Mouse (Mus musculus) hindbrain, embryonic 13.5 days (tissue): Measurements from ENCODE around the gene Dera. TPM values are rescaled to one million over a fixed set of nuclear protein-coding genes. Genes with fewer than 3 reads are reported as not detected.

Experiments used
- ATAC-seq: fragments of 200-750 bp; cut with Nextera tagmentation; 2 replicates; pipeline ENCODE4 v1.8.0; 2017; ENCODE audit warnings: moderate TSS enrichment; ENCODE audit not compliant: low FRiP score
- H3K27ac ChIP-seq: fragments of 300-500 bp; sonication (generic); 2 replicates; pipeline ENCODE4 v1.5.1; 2015; ENCODE audit warnings: inconsistent platforms, mild to moderate bottlenecking, moderate library complexity
- H3K27me3 ChIP-seq: fragments of 300-500 bp; sonication (generic); 2 replicates; pipeline ENCODE4 v1.6.1; 2015; ENCODE audit warnings: mild to moderate bottlenecking, inconsistent platforms
- H3K36me3 ChIP-seq: fragments of 300-500 bp; sonication (generic); 2 replicates; pipeline ENCODE4 v1.6.1; 2015; ENCODE audit warnings: mild to moderate bottlenecking, inconsistent platforms
- H3K4me1 ChIP-seq: fragments of 300-500 bp; sonication (generic); replicated peaks from 2 replicates; pipeline ENCODE4 v1.6.1; 2015; ENCODE audit warnings: inconsistent platforms
- H3K4me2 ChIP-seq: fragments of 300-500 bp; sonication (generic); 2 replicates; pipeline ENCODE4 v1.6.1; 2015; ENCODE audit warnings: inconsistent platforms, mild to moderate bottlenecking, moderate library complexity
- H3K4me3 ChIP-seq: fragments of 300-500 bp; sonication (generic); 2 replicates; pipeline ENCODE4 v1.5.1; 2015; ENCODE audit warnings: mild to moderate bottlenecking, inconsistent platforms
- H3K9ac ChIP-seq: fragments of 300-500 bp; sonication (generic); 2 replicates; pipeline ENCODE4 v1.6.1; 2015; ENCODE audit warnings: mild to moderate bottlenecking, inconsistent platforms
- H3K9me3 ChIP-seq: fragments of 300-500 bp; sonication (generic); 2 replicates; pipeline ENCODE4 v1.6.1; 2016; ENCODE audit warnings: inconsistent platforms
- WGBS: fragments of 180-500 bp; shearing (Covaris S2); methylation state at CpG from one replicate; pipeline ENCODE4 v1.1.7; 2015; 5-methylcytosine and 5-hydroxymethylcytosine counted together
- polyA plus RNA-seq: library from polyadenylated mRNA; unstranded; fragments of >200 nt; fragmentation: Nextera tagmentation; extraction: Ambion mirVana; gene quantifications from 2 replicates; pipeline ENCODE4 v1.2.1, GENCODE M21; 2015

The Dera gene
- polyA plus RNA-seq, 1 experiment from 2014 or later: 16.2 TPM

DNA sequence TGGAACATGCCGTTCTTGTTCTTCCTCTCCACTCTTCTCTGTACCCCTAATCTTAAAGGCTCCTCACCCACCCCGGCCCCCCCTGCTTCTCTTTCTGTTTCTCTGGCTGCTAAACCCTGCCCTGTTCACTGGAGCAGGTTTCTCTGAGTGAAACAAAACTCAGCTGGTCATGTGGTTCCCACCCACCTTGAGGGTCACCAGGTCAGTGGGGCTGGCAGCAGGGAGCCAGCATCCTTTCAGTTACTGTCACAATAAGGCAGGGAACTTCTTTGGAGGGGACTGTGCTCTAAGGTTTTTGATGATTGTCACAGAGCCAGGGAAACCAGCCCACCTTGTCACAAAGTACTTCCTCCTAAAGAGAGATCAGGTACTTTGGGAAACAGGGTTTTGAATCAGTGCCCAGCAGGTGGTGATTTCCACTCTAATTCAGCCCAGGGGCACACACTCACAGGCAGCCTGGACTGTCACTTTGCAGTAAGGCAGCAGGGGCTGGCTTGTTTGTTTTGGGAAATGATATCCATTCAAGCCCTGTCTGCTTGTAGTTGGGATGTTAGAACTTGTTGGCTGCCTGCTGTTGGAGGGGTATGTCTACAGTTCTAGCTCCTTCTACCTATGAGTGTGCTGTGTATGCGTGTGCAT, 10.3 kb downstream of the Dera start:
- Histone ChIP-seq H3K4me1 (no peaks in the 10 kb centered on the region), H3K27ac (no peak overlapping the region), H3K27me3 (no peaks in the 10 kb centered on the region), H3K4me3 (no peak overlapping the region), H3K9ac (no peak overlapping the region), H3K36me3 (no peaks in the 10 kb centered on the region), H3K4me2 (no peak overlapping the region), H3K9me3 (no peaks in the 10 kb centered on the region)
- ATAC-seq: no peak
- 40% methylated on average over 3 of the region's 3 CpGs for WGBS

DNA sequence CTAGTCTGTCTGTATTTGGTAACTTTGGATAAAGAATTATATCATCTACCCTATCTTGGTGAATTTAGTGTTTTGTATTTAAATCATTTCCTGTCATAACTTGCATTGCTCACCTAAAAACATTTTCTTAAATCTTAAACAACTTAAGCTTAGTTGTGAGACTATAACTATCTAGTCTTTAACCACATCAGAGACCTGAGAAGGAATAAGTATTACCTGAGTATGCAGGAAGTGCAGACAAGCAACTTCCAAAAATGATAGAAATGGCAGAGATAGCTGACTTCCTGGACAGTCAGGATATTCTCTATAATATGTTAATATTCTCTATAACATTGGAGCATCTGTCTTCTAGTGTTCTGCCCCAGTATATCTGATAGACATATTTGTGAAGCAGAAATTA, 11.8 kb downstream of the Dera start:
- Histone ChIP-seq H3K4me3 (no peak overlapping the region), H3K9ac (no peak overlapping the region), H3K27me3 (no peaks in the 10 kb centered on the region), H3K27ac (no peak overlapping the region), H3K4me2 (no peak overlapping the region), H3K9me3 (no peaks in the 10 kb centered on the region), H3K4me1 (no peaks in the 10 kb centered on the region), H3K36me3 (no peaks in the 10 kb centered on the region)
- ATAC-seq: no peak

- WGBS: 81% methylated on average over 3 of the region's 3 CpGs
- Histone ChIP-seq H3K4me1 (no peaks in the 10 kb centered on the region), H3K4me2 (no peak overlapping the region), H3K4me3 (no peak overlapping the region), H3K27me3 (no peaks in the 10 kb centered on the region), H3K9me3 (no peaks in the 10 kb centered on the region), H3K36me3 (no peaks in the 10 kb centered on the region), H3K27ac (no peak overlapping the region), H3K9ac (no peak overlapping the region)
- no peak for ATAC-seq
These were observed 17.4 kb downstream of the Dera start for GRCm38 (mm10) chr6:137771621-137772250.

GRCm38 (mm10) chr6:137772918-137773636, 18.7 kb downstream of the Dera start:
- H3K4me1 ChIP-seq: no peaks in the 10 kb centered on the region
- no peaks in the 10 kb centered on the region for H3K36me3 ChIP-seq
- H3K9me3 ChIP-seq: no peaks in the 10 kb centered on the region
- no peak for ATAC-seq
- no peaks in the 10 kb centered on the region for H3K27me3 ChIP-seq
- no peak overlapping the region for H3K27ac ChIP-seq
- WGBS: 94% methylated on average over 8 of the region's 8 CpGs
- no peak overlapping the region for H3K4me3 ChIP-seq
- no peak overlapping the region for H3K9ac ChIP-seq
- no peak overlapping the region for H3K4me2 ChIP-seq

- Histone ChIP-seq H3K27me3 (no peaks in the 10 kb centered on the region), H3K27ac (no peak overlapping the region), H3K4me3 (no peak overlapping the region), H3K4me1 (no peaks in the 10 kb centered on the region), H3K4me2 (no peak overlapping the region), H3K36me3 (no peaks in the 10 kb centered on the region), H3K9ac (no peak overlapping the region), H3K9me3 (no peaks in the 10 kb centered on the region)
- ATAC-seq: no peak
- 87% methylated on average over 6 of the region's 6 CpGs for WGBS
These were observed 19.3 kb downstream of the Dera start for GRCm38 (mm10) chr6:137773637-137774028.

GRCm38 (mm10) chr6:137774166-137774565, 19.8 kb downstream of the Dera start:
- H3K36me3 ChIP-seq: no peaks in the 10 kb centered on the region
- H3K27me3 ChIP-seq: no peaks in the 10 kb centered on the region
- no peak overlapping the region for H3K9ac ChIP-seq
- no peak overlapping the region for H3K4me2 ChIP-seq
- WGBS: 86% methylated on average over 13 of the region's 13 CpGs
- H3K9me3 ChIP-seq: no peaks in the 10 kb centered on the region
- H3K27ac ChIP-seq: no peak overlapping the region
- no peak overlapping the region for H3K4me3 ChIP-seq
- no peaks in the 10 kb centered on the region for H3K4me1 ChIP-seq
- no peak for ATAC-seq

- ATAC-seq: no peak
- Histone ChIP-seq H3K36me3 (no peaks in the 10 kb centered on the region), H3K9ac (no peak overlapping the region), H3K4me3 (no peak overlapping the region), H3K4me2 (no peak overlapping the region), H3K27me3 (no peaks in the 10 kb centered on the region), H3K4me1 (no peaks in the 10 kb centered on the region), H3K9me3 (no peaks in the 10 kb centered on the region), H3K27ac (no peak overlapping the region)
- 92% methylated on average over 8 of the region's 8 CpGs for WGBS
These were observed 20.8 kb downstream of the Dera start for GRCm38 (mm10) chr6:137775159-137775558.

GRCm38 (mm10) chr6:137776981-137777380, 22.6 kb downstream of the Dera start:
- Histone ChIP-seq H3K36me3 (no peaks in the 10 kb centered on the region), H3K4me2 (no peak overlapping the region), H3K27me3 (no peaks in the 10 kb centered on the region), H3K9ac (no peak overlapping the region), H3K9me3 (no peaks in the 10 kb centered on the region), H3K27ac (no peak overlapping the region), H3K4me3 (no peak overlapping the region), H3K4me1 (no peaks in the 10 kb centered on the region)
- no peak for ATAC-seq
- WGBS: 89% methylated on average over 8 of the region's 8 CpGs

DNA sequence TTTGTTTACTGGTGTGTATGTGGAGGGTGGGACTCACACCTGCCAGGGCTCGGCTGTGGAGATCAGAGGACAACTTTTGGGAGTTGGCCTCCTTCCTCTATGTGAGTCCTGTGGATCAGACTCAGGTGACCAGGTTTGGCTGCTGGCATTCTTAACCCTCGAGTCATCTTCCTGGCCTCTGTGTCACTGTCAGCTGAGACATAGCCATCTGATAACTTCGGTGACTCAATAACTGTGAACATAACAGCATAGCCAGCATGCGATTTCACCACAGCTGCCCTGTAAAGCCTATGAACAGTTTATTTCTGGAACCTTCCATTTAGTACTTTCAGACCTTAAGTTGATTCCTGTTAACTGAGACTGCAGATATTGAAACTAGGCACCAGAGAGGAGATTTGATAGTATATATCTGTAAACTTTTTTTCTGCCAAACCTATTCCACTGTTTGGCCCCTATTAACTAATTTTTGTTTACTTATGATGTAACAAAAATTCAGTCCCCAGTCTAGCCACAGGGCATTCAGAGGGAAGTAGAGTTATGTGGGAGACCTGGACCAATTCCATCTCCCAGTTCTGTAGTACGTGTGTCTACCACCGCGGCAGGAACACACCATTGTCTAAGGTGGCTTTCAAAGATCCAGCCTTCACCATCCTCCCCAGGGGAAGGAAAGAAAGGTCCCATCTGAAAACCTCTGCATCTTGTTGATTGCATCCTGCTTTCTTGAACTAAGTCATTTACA, 29.7 kb downstream of the Dera start:
- no peaks in the 10 kb centered on the region for H3K9me3 ChIP-seq
- no peak overlapping the region for H3K9ac ChIP-seq
- H3K4me2 ChIP-seq: no peak overlapping the region
- no peaks in the 10 kb centered on the region for H3K36me3 ChIP-seq
- H3K4me3 ChIP-seq: no peak overlapping the region
- no peak overlapping the region for H3K27ac ChIP-seq
- no peaks in the 10 kb centered on the region for H3K4me1 ChIP-seq
- ATAC-seq: no peak
- 92% methylated on average over 7 of the region's 7 CpGs for WGBS
- H3K27me3 ChIP-seq: no peaks in the 10 kb centered on the region

GRCm38 (mm10) chr6:137788976-137789590, 34.7 kb downstream of the Dera start:
- Histone ChIP-seq H3K4me1 (no peaks in the 10 kb centered on the region), H3K27ac (no peak overlapping the region), H3K27me3 (no peaks in the 10 kb centered on the region), H3K36me3 (no peaks in the 10 kb centered on the region), H3K9ac (no peak overlapping the region), H3K4me2 (no peak overlapping the region), H3K9me3 (no peaks in the 10 kb centered on the region), H3K4me3 (no peak overlapping the region)
- no peak for ATAC-seq
- WGBS: 77% methylated on average over 9 of the region's 9 CpGs

- 69% methylated on average over 2 of the region's 2 CpGs for WGBS
- peak; percentile 40; the same call in 1 of the 2 replicates for ATAC-seq
- no peaks in the 10 kb centered on the region for H3K27me3 ChIP-seq
These were observed 35.3 kb downstream of the Dera start for GRCm38 (mm10) chr6:137789658-137790057.

DNA sequence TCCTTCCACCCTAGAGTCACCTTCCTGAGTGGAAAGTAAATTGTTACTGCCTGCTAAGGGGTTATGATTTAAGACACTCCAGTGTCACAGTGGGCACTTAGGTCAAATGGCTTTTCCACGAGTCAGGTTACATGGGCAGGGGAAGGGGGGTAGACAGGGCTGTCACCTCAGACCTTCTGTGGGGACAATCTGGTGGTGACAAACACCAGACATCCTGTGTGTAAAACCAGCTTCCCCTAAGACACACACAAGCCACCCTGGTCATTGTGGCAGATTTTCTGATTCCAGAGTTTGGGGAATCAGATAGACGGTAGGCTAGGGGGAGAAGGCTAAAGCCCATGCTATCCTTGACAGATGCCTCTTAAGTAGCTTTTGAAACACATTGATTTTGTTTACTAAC, 41.1 kb downstream of the Dera start:
- Histone ChIP-seq H3K9ac (no peak overlapping the region), H3K4me1 (no peaks in the 10 kb centered on the region), H3K27ac (no peak overlapping the region), H3K27me3 (no peaks in the 10 kb centered on the region), H3K4me2 (no peak overlapping the region), H3K36me3 (peaks cover 8% of the 10 kb centered on the region), H3K4me3 (no peak overlapping the region), H3K9me3 (peaks cover 8% of the 10 kb centered on the region)
- WGBS: 64% methylated on average over 2 of the region's 2 CpGs
- no peak for ATAC-seq

More at GRCm38 (mm10) chr6:137789658-137790057, 35.3 kb downstream of the Dera start:
- Histone ChIP-seq H3K4me1 (no peaks in the 10 kb centered on the region), H3K9me3 (no peaks in the 10 kb centered on the region), H3K4me2 (no peak overlapping the region), H3K4me3 (no peak overlapping the region), H3K27ac (no peak overlapping the region), H3K36me3 (no peaks in the 10 kb centered on the region), H3K9ac (no peak overlapping the region)
